Mouse (Mus musculus) gastrocnemius, postnatal 14 days (tissue): ENCODE data around the gene Tk1. TPM values are rescaled to one million over a fixed set of nuclear protein-coding genes. Genes with fewer than 3 reads are reported as not detected.

Experiments
- DNase-seq: peaks from one replicate; pipeline ENCODE4 v3.0.0; 2021; ENCODE audit warnings: mixed read lengths
- intact Hi-C: fragments of 180-260 bp; cut with DNase I; formaldehyde crosslinking; loops from one replicate; pipeline ENCODE4 v1.15.1; 2025; ENCODE audit warnings: low total_unique reads
- total RNA-seq, 2 experiments: library from RNA; stranded (reverse); gene quantifications; 2 replicates each; pipeline ENCODE4 v1.2.3; 2021

Gene Tk1
- total RNA-seq, 2 experiments from 2014 or later = 5.4 to 5.8 TPM

DNA sequence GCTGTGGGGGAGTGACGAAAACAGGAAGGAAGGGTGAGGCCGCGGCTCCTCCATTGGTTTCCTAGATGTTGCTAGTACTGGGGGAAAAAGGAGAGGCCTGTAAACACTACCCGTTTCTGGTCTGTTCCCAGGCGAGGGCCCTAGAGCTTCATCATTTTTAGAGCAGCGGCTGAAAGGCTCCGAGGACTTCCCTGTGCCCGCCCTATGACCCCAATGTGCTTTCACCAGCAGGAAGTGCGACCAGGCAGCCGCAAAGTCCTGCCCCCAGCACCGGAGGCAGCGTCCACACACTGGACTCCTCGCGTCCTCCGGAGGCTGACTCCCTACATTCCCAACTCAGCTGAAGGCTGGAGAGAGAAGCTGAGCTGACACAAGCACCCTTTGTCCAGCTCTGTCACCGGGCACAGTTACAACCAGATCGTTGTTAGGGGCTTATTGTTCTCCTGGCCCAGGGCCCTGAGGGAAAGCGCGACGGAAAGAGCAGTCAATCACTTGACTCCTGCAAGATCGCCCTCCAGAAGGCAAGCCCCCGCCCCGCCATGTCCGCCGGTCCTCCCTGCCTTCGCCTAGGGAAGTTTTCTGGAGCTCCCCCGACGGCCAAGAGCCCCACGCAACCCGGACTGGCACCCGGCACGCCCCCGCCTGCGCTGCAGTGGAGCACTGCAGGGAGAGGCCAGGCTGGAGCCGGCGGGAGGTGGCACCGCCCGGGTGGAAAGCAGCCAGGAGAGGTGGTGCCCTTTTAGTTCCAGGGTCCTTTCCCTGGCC, 46.3 kb downstream of the Tk1 start:
- intact Hi-C loops = no loop called here
- peak; percentile 75 for DNase-seq

DNA sequence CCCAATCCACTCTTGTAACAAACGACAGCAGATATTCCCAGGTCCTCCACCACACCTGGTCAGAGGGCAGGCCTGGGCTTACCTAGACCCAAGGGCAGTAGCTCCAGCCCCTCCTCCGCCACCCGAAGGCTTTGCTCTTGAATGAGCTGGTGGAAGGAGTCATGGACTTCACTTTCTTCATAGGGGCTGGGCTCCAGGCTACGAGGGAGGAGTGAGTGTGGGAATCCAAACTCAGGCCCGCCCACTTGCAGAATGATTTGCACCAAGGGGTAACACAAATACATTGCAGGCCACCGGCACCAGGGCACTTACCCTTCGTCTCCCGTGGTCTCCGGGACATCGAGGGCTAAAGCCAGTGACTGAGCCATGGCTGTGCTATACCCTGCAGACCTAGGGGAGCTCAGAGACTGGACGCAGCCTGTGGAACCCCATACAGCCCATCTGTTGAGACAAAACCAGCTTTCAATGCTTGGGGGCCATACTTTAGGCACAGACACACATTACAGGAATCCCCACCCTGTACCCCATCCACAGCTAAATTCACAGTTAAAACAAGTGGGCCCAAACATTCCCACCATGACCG, 47.0 kb downstream of the Tk1 start:
- intact Hi-C loops = no loop called here
- DNase-seq = no peak

DNA sequence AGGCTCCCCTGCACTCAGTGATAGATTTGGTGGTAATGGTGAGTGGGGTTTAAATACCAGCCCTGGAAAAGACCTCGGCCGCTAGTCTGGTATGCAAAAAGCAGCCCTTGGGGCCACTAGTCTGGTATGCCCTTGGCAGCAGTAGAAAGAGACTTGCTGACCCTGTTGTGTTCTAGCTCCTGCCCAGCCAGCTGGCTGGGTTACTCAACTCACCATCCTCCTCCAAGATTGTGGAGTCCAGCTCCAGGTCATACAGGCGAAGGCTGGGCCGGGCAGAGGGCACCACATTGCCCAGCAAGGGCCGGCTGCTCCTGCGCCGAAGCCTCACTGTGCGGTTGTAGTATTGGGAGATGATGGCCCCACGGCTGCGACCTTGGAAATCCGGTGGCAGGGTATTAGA, 47.9 kb downstream of the Tk1 start:
- intact Hi-C loops = no loop called here
- no peak for DNase-seq

- intact Hi-C loops = no loop called here
- DNase-seq = no peak
Observed at GRCm38 (mm10) chr11:117777111-117777510, 48.8 kb downstream of the Tk1 start.

GRCm38 (mm10) chr11:117776085-117776792, 49.7 kb downstream of the Tk1 start:
- intact Hi-C loops = no loop called here
- no peak for DNase-seq

DNA sequence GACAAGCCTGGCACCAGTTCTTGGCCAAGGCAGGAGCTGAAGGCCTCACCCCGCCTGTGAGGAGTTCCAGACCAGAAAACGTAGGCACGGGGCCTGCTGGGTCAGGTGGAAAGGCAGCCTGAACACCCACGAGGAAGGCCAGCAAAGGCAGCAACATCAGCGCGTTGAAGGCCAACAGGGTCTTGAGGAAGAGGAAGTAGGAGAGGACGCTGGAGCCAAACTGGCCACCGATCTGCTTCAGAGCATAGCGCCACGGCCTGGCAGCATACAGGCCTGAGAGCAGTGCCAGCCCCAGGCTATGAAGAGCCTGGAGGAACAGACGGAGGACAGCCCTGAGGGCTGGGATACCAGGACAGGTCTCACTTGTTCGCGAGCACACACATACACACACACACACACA, 50.4 kb downstream of the Tk1 start:
- intact Hi-C loops = no loop called here
- no peak for DNase-seq

- DNase-seq = no peak
- intact Hi-C loops = no loop called here
Observed at GRCm38 (mm10) chr11:117774925-117775324, 51.0 kb downstream of the Tk1 start.

DNA sequence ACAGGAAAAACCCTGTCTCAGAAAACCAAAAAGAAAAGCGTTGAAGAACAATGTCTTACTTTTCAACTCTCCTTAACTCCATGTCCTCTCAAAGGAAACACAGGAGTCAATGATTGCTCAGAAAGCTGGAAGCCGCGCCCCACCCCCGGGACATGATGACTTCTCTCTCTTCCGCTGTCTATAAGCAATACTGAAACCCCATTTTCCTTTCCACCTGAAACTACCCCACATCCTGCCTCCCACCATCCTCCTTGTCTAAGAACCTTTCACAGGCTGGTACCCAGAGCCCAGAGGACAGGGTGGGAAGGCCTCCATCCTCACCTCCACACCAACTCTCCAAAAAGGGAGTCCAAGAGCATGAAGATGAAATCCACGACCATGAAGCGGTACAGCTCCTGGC, 53.5 kb downstream of the Tk1 start:
- DNase-seq = no peak

DNA sequence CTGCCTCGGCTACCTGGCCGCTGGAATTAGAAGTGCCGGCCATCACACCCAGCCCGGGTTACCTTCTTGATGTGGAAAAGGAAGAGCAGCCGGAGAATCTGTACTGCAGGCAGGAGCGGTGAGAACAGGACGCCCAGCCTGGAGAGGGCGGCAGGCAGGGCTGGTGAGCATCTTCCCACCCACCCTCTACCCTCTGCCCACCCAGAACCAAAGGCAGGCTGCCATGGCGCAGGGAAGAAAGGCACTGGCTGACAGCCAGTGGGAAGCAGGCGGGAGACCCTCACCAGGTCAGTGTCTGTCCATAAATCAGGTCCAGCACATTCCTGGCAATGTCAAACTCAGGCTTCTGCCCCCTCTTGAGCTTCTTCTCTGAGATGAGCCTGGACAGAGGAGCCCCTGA, 55.5 kb downstream of the Tk1 start:
- intact Hi-C loops = no loop called here

More for the DNA sequence above, 53.5 kb downstream of the Tk1 start:
- intact Hi-C loops = no loop called here

GRCm38 (mm10) chr11:117769683-117770047, 56.2 kb downstream of the Tk1 start:
- no peak for DNase-seq
- intact Hi-C loops = no loop called here

More for the DNA sequence above, 55.5 kb downstream of the Tk1 start:
- no peak for DNase-seq

DNA sequence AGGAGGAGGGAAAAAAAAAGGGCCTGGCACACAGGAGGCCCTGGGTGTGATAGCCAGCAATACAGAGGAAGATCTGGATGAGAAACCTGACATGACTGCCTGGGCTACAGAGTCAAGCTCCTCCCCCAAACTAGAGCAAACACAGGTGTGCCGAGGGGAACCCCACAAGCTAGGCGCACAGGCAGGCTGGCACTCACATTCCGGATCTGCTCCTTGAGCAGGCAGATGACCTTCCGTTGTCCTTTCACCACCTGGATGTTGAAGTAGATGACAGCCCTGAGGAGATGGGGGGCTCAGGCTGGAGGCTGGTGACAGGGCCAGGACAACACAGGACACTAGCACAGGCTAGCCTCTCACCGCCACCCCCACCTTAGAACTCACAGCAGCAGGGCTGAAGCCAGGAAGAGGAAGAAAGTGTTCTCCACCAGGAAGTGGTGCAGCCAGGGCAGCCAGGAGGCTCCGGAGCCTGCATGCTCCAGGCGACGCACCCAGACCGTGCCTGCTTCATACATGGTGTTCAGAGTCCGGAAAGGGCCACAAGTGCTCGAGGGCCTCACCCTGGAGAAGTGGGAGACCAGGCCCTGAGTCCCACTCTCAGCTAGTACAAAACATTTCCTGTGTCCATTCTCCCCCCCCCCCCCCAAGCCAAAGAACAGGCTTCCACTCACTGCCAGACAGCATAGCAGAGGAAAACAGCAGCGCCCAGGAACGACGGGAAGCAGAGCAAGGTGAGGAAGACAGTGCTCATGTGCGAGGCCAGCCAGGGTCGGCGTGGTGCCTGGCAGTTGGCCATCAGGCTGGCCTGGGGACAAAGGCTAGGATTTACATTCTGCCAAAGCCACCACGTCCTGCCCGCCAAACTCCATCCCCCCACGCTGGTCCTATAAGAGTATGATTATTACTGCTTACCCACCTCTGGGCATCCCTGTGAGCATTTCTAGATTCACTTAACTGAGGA, 56.9 kb downstream of the Tk1 start:
- intact Hi-C loops = no loop called here
- DNase-seq = no peak

DNA sequence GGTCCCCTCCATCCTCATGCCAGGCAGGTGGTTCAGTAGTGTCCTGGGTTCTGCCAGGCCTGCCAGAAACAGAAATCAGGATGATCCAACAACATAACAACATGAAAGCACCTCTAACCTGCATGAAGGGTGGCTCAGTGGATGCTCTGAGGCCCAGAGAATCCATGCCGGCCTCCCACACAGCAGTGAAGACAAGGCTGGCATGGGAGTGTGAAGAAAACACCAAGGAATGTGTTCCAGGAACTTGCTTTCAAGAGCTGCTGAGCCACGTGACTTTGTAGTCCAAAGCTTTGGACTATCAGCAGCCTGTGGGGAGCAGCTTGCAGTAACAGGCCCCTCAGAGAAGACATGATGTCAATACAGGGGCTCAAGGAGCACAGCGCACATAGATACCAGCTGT, 59.6 kb downstream of the Tk1 start:
- DNase-seq = no peak

More for the DNA sequence above, 59.6 kb downstream of the Tk1 start:
- intact Hi-C loops = no loop called here

Other genes with a start within 250 kb of the Tk1 start
- gene Tnrc6c, start 171.8 kb downstream of the Tk1 start, total RNA-seq = 10 to 100 TPM; 16.5 to 18.1 TPM
- gene Tmc8, start 44.0 kb downstream of the Tk1 start, total RNA-seq = 1 to 10 TPM; 1.1 TPM
- gene Tmc6, start 43.9 kb downstream of the Tk1 start, total RNA-seq = 10 to 100 TPM in 1 of 2 experiments, 1 to 10 TPM in 1; 9.4 to 15.4 TPM
- gene 6030468B19Rik, start 28.4 kb downstream of the Tk1 start, total RNA-seq = not detected
- gene Gm20708, start 16.4 kb downstream of the Tk1 start, total RNA-seq = 1 to 10 TPM in 1 of 2 experiments, under 1 TPM in 1; 0.73 to 1.5 TPM
- gene Syngr2, start 16.4 kb downstream of the Tk1 start, total RNA-seq = 100 to 1,000 TPM; 104 to 111 TPM
- gene Afmid, start 168 bp downstream of the Tk1 start, total RNA-seq = 1 to 10 TPM; 3.5 to 3.6 TPM
- 1 to 10 TPM; 4.2 TPM for gene Birc5, start 23.2 kb upstream of the Tk1 start, total RNA-seq
- not detected for gene Tmem235, start 34.7 kb upstream of the Tk1 start, total RNA-seq
- 1 to 10 TPM; 5.8 to 7.5 TPM for gene Tha1, start 47.4 kb upstream of the Tk1 start, total RNA-seq
- gene Socs3, start 144.0 kb upstream of the Tk1 start, total RNA-seq = 1 to 10 TPM; 2.9 to 3.7 TPM
- 10 to 100 TPM; 15.6 to 17.1 TPM for gene Pgs1, start 160.2 kb upstream of the Tk1 start, total RNA-seq